Mouse (Mus musculus): ENCODE results near the gene Gmeb2.

Gene Gmeb2

GRCm38 (mm10) chr2:181228335-181228734 lies 59.5 kb downstream of the Gmeb2 start:
- DNase-seq (ENCODE audit: low read depth, low spot score), result no peak

GRCm38 (mm10) chr2:181227122-181227521 lies 60.7 kb downstream of the Gmeb2 start:
- no peak for DNase-seq (ENCODE audit: low read depth, low spot score)

DNA sequence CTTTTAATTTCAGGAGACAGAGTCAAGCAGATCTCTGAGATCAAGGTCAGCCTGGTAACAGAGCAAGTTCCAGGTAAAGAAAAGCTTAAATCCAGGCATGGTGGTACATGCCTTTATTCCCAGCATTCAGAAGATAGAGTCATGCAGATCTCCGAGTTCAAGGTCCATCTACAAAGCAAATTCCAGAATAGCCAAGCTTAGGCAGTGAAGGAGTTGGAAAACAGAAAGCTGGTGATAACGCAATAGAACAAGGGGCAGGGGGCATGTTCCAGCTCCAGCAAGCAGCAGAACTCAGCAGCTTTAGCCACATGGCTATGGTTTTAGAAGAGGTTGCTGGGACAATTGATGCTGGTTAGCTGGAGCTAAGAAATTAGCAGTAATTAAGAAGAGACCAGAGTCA lies 62.8 kb downstream of the Gmeb2 start:
- DNase-seq (ENCODE audit: low read depth, low spot score), result no peak

GRCm38 (mm10) chr2:181220361-181220760 lies 67.5 kb downstream of the Gmeb2 start:
- no peak for DNase-seq (ENCODE audit: low read depth, low spot score)

DNA sequence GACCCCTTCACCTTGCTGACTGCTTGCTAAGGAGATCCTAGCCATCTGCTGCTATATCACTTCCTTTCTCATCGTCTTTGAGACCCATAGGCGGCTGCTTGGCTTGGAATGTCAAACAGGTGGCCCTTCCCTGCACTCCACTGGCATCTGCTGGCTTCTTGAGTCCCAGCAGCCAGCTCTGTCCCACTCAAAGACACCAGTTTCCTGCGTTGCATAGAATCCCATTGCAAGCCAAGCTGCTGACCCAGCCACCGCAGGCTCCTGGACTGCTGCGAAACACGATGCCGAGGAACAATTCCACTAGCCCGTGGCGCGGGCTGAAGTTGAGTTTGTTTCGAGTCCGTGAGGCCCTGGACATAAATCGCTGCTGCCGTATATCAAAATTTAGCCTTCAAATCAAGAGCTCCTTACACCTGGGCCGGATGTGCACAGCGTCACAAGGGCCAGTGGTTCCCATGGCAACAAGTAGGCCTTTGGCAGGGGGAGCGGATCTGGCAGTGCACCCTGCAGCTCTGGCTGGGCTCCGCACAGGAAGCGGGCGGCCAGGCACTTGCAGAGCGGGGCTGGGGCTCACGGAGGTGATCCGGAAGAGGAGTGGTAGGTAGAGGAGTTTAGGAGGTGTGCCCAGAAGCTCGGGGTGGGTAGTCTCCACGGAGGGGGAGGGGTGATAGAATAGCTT lies 68.2 kb downstream of the Gmeb2 start, which contains the start of gene Fndc11:
Gene Fndc11 (plus strand): TSS at position 476 of the 679 bp plus-strand sequence.
- peak; percentile 24 for DNase-seq (ENCODE audit: low read depth, low spot score)

DNA sequence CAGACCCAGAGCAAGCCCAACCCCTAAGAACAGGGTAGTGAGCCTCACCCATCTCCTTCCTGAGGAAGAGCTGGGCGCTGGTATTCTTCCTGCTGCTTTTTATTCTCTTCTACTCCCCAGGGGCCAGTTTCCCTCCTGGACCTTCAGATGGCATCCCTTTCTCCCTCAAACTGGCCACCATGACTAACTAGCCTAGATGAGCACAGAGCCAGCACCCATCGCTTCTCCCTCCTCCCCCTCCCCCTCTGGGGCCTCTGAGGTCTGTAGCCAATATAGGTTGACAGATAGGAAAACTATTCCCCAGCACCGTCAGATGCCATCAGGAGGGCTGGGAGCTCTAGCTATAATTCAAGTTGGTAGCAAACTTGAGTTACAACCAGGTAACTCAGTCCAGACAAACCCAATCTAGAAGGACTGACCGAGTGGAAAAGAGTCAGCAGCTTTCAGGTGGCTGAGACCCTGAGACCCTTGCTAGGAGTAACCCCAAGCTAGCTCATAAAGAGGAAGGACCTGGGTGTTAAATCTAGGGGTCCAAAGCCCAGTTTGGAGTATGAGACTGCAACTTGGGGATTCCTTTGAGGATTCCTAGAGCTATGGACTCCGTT lies 68.9 kb downstream of the Gmeb2 start:
- no peak for DNase-seq (ENCODE audit: low read depth, low spot score)

DNA sequence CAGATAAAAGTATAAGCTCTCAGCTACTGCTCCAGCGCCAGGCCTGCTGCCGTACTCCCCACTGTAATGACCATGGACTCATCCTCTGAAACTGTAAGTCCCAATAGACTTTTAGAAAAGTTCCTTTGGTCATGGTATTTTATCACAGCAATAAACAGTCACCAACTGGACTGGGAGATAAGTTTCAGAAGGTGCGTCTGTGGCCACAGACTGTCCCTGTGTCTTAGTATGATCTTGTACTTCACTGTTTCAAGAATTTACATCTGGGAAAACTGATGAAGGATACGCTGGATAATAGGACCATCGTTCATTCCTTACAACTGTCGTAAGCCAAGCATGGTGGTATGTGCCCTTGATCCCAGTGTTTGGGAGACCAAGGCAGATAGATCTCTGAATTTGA lies 71.8 kb downstream of the Gmeb2 start:
- no peak for DNase-seq (ENCODE audit: low read depth, low spot score)

- no peak for DNase-seq (ENCODE audit: low read depth, low spot score)
These were observed 74.8 kb downstream of the Gmeb2 start, which contains the start of gene Srms for GRCm38 (mm10) chr2:181213021-181213445. Srms (minus strand) TSS chr2:181213185.

GRCm38 (mm10) chr2:181212389-181213020 lies 75.3 kb downstream of the Gmeb2 start:
- no peak for DNase-seq (ENCODE audit: low read depth, low spot score)

DNA sequence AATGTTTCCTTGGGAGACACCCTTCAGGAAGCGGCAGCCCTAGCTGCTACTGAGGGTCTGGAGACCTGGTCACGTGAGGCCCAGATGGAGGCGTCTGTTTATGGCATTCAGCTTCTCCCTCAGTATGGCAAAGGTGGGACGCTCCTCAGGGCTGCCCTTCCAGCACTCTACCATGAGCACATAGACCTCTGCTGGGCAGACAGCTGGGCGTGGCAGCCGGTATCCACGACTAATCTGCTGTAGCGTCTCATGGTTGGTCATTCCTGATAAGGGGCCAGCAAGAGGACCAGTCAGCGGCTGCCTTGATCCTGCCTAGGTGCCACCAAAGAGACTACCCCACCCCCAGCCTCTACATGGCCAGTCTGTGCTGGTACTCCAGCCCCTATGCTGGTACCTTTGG lies 81.7 kb downstream of the Gmeb2 start:
- DNase-seq (ENCODE audit: low read depth, low spot score), result no peak

- DNase-seq (ENCODE audit: low read depth, low spot score), result no peak
These were observed 82.2 kb downstream of the Gmeb2 start for GRCm38 (mm10) chr2:181205678-181206077.

DNA sequence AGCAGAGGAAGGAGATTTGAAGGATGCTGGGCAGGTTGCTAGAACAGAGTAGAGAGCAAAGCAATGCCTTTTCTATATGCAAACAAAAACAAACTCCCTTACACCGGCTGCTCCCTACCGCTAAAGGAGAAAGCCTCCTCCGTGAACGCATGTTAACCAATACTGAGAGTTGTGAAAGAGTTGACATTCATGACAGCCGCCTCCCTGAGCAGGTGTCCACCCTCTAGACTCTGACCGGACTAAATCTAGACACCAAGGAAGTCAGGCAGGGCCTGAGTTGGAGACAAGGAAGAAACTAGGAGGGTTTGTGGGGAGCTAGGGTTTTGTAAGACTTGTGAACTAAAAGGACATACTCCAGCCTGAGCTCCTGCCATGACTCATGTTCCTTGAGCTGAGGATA lies 84.9 kb downstream of the Gmeb2 start:
- DNase-seq (ENCODE audit: low read depth, low spot score), result no peak

GRCm38 (mm10) chr2:181202422-181202821 lies 85.4 kb downstream of the Gmeb2 start, which contains the start of gene Ptk6:
Ptk6 (minus strand) TSS chr2:181202789.
- DNase-seq (ENCODE audit: low read depth, low spot score), result no peak

DNA sequence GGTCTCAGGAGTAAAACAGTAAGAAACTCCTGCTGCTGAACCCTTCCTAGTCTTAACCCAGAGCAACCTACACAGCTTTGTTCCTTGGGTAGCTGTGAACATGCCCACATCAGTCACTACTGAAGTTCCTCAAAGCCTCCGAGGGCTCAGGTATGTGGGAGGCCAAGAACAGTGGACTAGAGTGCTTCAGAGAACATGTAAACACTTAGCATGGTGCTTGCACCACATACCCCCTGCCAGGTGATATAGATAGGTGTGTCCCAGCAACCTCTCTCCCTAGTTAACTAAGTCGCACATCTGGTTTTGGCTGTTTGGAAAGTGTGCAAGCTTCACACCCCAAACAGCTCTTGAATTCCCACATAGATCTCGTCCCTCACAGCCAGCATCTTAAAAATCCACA lies 86.2 kb downstream of the Gmeb2 start:
- DNase-seq (ENCODE audit: low read depth, low spot score), result no peak

All from brain, embryonic 18.5 days (tissue).